Mouse (Mus musculus) heart, postnatal 14 days (tissue): Measurements from ENCODE around the gene Gm609. TPM values are rescaled to one million over a fixed set of nuclear protein-coding genes. Genes with fewer than 3 reads are reported as not detected.

Source experiments
- DNase-seq, 2 experiments: peaks; one replicate each; pipeline ENCODE4 v3.0.0; 2021 to 2022
- intact Hi-C: fragments of 180-260 bp; cut with DNase I; formaldehyde crosslinking; loops from one replicate; pipeline ENCODE4 v1.15.1; 2025
- total RNA-seq, 2 experiments: library from RNA; stranded (reverse); gene quantifications; 2 replicates each; pipeline ENCODE4 v1.2.3; 2021

The Gm609 gene
- total RNA-seq, 2 experiments from 2014 or later = not detected

DNA sequence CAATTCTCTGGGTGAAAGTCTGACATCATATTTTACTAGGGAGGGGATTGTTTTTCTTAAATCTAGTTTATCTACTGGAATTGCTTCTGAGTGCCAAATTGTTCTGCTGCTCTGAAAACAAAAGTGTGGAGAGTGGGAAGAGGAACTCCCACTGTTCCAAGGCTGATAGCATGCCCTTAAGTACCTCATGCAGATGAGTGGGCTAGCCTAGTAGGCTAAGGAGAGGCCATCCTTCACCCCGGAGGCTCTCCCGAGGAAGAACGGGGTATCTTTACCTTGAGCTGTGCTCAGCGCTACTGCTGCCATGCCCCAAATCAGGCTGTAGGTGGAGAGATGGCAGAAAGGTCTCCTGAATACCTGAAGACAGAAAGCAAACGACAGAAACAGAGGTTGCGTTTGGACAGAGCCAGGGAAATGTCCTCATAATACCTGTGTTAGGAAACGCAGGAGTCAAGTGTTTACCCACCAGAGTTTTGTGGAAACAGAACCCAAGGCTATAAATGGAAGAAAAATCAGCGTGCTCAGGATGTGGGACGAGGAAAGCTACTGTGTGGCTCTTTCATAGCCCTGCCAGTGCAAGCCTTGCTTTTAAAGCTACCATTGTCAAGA is 92.7 kb downstream of the Gm609 start:
- intact Hi-C loops = no loop called here
- DNase-seq = peak in 1 of 2 experiments; percentile 18

DNA sequence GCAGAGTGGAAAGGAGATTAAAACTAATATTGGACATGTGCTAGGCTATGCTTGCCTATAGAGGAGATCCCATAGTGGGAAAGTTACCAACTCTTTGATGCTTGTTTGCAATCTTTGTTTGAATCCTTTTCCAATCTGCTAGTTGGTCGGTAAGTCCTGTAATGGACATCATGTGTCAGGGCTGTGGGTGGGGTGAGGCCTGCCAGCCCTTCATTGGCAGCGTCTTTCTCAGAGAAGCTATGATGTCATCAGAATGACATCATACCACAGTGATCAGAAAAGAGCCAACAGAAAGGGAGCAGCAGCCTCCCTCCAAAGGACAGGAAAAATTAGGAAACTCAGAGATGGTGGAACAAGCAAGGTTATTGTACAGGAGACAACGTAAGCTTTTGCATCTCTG is 93.4 kb downstream of the Gm609 start:
- no peak for DNase-seq
- intact Hi-C loops = no loop called here

DNA sequence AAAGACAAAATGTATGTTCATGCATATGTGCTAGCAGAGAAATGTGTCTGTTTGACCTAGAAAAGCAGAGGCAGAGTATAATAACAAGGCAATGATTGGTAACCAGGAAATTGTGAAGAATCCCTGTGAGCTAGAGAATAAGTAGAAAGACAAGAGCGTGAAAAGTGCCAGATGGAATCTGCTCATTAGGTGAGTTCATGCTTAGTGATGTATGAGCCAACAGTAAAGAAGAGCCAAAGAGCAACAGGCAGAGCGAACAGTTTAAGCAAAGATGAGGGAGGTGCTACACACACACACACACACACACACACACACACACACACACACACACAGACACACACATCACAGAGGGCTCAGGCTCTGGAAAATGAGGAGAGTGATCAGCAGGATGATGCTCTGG is 95.3 kb downstream of the Gm609 start:
- intact Hi-C loops = no loop called here
- DNase-seq = no peak

DNA sequence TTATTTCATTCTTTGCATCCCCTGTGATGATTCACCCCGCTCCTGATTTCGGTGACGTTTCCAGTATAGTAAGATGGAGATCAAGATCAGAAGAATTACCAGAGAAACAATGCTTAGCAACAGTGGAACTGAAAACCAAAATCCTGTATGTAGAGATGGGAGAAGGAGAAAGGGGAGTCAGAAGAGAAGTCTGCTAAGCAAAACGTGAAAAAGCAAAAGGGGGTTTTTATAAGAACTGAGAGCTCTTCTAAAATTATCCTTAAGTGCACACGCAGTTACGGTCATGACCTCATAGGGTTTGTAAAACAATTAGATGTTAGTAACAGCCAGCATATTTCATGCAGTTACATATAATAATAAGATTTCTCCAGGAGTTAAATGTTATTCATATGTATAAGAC is 100.5 kb downstream of the Gm609 start:
- intact Hi-C loops = no loop called here
- no peak for DNase-seq

DNA sequence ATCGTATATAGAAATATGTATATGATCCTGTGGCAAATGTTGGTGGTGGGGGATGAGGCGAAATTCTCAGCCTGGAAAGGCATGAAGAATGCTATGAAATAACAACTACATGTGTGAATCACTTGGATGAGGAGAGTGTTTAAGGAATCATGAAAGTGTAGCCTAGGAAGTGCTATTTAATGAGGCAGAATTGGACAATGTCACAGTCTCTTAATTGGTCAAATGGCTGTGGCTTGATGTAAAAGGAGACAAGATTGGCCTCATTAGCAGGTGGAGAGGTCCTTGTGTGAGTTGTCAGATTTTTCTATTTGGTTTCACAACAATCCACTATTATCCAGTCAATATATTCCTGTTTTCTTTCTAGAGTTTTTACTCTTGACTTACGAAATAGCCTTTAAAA is 101.1 kb downstream of the Gm609 start:
- intact Hi-C loops = no loop called here
- no peak for DNase-seq

DNA sequence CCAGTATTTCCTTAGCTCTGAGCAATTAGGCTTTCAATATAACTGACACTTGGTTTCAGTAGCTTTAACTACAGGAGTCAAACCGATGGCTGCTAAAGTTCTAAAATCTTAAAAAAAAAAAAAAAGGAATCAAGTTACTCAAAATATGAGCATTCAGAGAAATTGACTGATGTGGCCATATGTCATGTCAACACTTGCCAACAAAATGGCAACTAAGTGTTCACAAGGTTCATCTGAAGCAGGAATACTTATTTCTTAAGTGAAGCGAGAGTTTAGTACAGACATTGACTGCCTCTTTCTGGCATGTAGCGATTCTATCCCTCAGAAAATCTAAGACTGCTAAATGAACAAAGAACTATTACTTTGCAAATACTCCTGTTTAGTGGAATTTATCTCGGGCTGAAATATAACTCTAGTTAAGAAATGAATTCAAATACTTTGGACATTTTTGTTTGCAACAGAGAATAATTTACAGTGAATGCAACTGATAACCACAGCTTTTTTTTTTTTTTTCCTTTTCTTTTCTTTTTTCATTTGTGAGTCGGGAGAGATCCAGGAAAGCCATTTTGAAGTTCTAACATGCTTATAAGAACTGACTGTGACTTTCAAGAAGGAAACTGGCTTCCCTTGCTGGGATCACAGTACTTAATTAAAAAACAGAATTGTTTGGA is 102.3 kb downstream of the Gm609 start:
- intact Hi-C loops = no loop called here
- no peak for DNase-seq

DNA sequence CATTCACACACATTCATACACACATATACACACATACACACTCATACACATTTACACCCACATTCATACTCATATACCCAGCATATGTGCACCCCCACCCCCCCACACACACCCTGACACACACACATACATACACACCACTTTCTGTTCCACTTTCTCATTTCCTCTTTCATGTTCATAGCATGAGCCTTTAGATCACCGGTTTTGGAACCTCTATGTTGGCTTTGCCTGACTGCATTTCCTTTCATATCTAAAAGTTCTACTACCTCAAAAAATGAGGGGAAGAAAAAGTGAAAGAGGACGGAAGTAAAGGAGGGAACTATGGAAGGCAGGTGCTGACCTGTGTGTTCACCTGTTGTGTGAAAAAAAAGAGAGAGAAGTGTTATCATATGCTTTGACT is 102.9 kb downstream of the Gm609 start:
- DNase-seq = no peak
- intact Hi-C loops = no loop called here

DNA sequence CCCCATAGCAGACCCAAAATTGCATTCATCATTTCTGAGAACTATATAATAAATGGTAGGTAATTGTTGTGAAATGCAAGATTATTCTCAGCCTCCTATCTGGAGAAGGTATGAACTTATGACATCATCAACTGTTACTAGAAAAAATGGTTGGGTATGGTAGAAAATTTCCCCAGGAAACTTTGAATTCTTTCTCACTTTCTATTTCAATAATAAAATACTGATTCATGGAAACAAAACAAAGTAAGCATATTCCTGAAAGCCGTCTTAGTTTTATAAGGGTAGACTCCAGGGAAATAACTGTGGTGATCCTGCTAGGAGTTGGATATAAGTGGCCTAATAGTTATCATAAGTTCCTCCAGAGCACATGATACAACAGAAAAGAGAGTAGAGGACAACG is 103.7 kb downstream of the Gm609 start:
- DNase-seq = no peak
- intact Hi-C loops = no loop called here

DNA sequence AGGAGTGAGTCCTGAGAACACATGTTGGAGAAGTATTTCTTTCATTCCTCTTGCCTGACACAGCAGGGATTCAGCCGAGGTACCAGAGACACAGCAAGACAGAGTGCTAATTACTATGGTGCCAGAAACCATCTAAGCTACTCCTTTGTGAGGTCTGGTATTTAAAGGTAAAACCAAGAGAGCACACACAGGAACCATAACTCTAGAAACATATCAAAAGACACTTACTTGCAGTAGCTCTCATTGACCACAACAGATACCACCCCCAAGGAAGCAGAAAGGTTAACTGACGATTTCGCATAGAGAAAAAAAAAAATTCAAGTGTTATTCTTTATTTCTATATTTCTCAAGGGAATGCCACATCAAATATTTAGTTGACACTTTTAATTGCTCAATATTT is 111.0 kb downstream of the Gm609 start:
- DNase-seq = no peak
- intact Hi-C loops = no loop called here

DNA sequence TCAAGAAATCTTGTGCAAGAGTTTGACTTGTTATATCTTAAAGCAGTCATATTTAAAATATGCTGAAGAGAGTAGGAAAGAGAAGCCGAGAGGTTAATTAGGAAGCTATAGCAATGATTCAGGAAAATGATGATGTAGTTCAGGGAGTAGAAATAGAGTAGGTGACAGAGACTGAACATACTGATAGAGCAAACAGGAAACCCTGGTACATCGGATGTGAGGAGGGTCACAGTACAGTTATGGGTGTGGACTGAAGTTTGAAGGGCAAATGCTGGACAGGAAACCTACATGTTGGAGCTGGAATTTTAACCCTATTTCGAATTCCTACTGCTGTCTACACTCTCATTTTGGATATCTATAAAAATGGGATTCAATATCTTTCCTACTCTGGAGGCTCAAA is 113.8 kb downstream of the Gm609 start:
- DNase-seq = no peak
- intact Hi-C loops = loop anchor here (5.0 kb wide), 2 partner anchors 33 to 47 kb away; no protein-coding TSS in a partner anchor

DNA sequence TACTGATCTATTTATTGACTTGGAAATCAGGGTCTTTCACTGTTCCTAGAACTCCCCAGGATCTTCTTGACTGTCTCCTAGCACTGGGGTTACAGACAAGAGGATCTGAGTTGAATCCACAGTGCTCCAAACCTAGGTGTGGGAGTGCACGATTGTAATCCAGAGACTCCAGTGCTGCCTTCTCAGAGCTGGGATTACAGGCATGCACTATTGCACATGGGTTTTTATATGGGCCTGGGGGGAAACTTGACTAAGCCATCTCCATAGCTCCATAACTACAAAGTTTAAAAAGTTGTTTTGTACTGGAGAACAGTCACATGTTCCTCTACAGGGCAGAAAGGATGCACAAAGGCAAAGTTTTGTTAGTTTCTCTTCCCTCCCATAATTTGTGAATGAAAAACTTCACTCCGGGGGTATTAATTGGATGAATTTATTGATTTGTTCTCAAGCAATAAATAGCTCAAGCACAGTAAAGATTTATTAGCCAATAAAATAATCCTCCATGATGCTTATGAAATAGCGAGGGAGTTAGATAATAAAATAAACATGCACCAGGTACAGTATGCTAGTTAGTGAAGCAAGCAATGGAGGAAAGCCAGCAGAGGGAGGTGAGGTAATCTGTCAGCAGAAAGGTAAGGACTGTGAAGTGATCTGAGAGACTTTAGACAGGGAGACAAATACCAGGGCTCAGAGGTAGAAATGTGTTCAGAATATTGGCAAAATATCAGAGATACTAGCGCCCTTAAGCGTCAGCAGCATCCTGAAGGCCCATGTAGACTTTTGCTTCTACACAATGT is 114.4 kb downstream of the Gm609 start:
- no peak for DNase-seq
- intact Hi-C loops = loop anchor here (5.0 kb wide), 2 partner anchors 34 to 46 kb away; no protein-coding TSS in a partner anchor

DNA sequence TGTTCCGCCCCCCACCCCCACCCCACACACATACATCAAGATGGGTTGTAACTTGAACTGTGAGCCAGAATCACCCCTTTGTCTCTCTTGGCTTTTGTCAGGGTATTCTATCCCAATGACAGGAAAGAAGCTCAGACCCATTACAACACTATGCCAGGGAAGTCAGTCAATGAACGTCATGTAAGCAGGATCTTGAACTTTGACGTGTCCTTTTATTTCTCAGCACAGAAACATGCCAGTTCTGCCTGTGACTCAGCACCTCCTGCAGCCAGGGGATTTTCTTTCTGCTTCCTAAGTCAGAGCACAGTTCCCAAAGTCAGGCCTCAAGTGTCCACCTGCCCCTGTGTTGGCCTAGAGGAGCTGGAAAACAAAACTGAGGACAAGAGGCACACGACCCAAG is 115.4 kb downstream of the Gm609 start:
- intact Hi-C loops = loop anchor here (5.0 kb wide), 2 partner anchors 35 to 45 kb away; no protein-coding TSS in a partner anchor
- DNase-seq = no peak

DNA sequence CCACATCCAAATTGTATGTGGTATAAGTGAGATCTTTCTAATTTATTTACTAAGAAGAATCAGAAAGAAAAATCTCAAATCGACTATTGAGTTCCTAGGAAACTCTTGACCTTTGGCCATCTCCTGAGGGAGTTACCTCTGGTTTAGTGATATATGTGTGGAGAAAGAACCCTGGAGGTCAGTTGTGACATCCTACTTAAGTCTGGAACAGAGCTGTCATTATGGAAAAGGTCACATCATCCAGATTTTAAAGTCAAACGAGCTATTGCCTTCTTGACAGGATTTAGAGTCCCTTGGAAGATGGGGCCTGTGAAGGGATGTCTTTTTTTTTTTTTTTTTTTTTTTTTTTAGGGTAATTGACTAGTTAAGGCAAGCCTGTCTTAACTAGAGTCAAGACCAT is 116.0 kb downstream of the Gm609 start:
- DNase-seq = no peak
- intact Hi-C loops = loop anchor here (5.0 kb wide), 2 partner anchors 35 to 45 kb away; no protein-coding TSS in a partner anchor

DNA sequence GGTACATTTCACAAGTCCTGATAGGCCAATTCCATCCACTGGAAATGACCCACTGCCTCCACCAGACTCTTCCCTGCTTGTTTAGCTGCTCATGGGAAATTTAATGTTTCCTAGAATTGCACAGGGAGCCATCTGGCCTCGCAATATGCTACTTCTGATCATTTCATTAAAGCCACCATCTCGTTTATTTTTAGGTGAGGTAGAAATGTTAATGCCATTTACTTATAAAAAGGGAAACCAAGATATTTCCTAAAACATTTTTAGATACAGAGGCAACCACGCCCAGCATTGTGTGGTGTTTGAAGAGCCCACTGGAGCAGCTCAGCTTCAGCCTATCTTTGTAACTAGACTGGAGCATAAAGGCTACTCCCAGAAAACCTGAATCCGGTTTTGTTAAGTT is 116.5 kb downstream of the Gm609 start:
- intact Hi-C loops = loop anchor here (5.0 kb wide), 2 partner anchors 36 to 44 kb away; no protein-coding TSS in a partner anchor
- DNase-seq = no peak

DNA sequence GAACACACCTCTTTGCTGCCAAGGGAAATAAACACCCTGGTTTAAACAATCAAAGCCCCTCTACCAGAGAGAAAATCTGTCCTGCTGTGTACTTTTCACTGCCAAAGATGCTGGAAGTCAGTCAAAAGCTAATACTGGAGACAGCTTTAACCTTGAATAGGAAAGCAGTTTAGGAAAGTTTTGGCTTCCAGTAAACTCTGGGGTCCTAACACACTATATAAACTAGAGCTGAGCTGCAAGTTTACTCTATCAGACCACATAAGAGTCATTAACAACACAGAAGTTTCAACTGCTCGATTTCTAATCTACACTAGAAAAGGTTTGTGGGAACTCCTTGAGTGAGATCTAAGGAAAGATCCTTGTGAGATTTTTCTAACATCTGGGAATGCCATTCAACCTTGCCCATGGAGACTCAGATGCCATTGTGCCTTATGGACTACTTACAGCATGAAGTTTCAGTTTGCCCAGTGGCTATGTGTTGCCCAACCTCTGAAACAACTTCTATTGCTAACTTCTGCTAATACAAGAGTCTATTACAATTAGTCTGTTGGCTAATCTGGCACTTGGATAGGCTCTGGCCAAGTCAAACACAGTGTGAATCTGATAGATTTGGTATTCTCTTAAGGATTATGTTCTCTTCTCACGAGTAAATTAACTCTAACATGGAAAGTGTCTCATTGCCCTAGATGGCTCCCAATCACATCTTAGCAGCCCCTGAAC is 117.1 kb downstream of the Gm609 start:
- intact Hi-C loops = loop anchor here (5.0 kb wide), 2 partner anchors 37 to 43 kb away; no protein-coding TSS in a partner anchor
- DNase-seq = no peak

DNA sequence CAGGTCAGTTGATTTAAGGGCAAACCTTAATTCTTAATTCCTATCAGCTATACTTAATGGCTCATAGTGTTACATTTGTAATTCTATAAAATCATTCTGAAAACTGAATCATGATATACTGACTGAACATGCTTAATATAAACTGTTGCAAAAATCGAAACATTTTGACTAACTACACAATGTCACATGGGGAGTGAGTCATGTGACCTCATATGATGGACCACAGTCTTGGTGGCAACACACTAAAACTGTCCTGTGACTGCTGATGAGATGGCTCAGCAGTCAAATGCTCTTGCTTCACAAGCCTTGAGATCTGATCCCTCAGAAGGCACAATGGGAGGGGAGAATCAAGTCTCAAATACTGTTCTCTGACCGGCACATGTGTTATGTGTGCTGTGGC is 118.7 kb downstream of the Gm609 start:
- intact Hi-C loops = no loop called here
- DNase-seq = no peak

DNA sequence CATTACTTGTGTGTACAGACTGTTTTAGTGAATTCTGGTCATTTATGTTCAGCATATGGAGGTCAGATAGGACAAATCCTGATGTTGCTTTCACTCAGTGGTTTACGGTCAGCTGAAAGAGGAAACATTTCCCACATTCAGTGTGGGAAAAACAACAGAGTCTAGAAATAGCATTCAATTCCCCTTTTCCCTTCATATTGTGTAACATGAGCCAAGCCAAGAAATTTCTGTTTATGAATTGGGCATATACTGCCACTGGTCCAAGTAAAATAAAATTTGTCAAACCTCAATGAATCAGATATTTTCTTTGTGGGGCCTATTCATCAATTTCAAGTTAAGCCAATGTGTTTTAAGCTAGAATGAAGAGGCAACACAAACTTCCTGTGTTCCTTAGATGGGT is 121.7 kb downstream of the Gm609 start:
- no peak for DNase-seq
- intact Hi-C loops = no loop called here

DNA sequence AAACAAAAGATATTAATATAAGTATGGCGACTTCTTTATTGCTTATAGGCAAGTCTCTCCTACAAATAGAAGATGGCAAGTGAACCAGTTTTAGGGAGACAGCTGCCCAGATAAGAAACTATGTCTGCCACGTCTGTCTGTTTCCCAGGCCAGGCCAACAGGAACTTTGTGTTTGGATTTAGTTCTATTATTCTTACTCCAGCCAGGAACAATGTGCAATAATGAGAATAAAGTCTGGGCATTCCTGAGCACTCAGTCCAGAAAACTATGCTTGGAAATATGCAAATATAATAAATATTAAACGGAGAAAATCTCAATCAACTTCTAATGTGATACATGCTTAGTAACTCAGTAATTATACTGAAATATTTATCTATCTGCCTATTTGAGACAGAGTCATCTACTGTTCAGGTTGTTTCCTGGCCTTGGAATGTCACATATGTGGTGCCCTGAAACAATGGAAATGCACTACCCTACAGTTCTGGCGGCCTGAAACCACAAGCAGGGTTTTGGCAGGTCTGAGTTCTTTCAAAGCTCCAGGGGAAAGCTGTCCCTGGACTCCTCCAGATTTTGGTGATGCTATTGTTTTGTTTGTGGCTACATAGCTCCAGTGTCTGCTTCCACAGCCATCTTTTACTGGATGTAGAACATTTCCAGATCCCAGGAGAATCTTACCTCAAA is 123.3 kb downstream of the Gm609 start:
- intact Hi-C loops = no loop called here
- DNase-seq = no peak

DNA sequence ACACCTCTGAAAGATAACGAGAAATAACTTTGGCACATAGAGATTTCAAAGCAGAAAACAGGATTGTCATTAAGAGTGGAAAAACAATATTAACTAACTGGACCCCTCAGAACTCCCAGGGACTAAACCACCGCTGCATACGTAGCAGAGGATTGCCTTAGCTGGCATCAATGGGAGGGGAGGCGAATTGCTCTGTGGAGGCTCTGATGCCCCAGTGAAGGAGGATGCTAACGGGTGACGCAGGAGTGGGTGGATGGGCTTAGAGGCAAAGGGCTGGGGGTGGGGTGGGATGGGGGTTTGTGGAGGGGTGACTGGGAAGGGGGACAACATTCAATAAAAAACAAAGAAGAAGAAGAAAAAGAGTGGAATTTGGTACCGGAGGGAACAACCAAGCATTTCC is 126.7 kb downstream of the Gm609 start:
- no peak for DNase-seq

DNA sequence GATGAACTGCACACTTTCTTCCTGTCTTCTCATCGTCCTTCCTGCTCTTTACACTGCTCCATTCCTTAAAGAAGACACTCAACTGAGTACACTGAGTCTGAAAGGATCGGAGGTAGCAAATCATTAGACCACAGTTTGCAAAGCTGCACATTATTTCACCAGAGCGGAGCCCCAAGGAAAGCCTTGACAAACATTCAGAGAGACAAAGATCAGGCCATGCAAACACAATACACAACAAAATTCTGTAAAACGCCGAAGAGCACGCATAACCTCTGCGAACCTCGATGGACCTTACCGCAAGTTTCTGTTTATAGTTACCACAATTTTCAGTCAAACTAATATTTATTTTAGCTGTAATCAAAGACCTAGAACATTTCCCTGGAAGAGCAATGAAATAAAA is 127.4 kb downstream of the Gm609 start:
- intact Hi-C loops = no loop called here
- no peak for DNase-seq

More for the DNA sequence above, 126.7 kb downstream of the Gm609 start:
- intact Hi-C loops = loop anchor here (2.0 kb wide), 1 partner anchor 15 kb away; no protein-coding TSS in a partner anchor
